Mouse (Mus musculus) ES-Bruce4 (cell line): Measurements from ENCODE around the gene Dgkd.

ENCODE experiments used
- EP300 ChIP-seq: IDR thresholded peaks from 2 replicates; pipeline ENCODE4 v1.6.1; 2011; ENCODE audit warnings: low read depth, low read length; ENCODE audit not compliant: insufficient read depth
- POLR2A ChIP-seq: IDR thresholded peaks from one replicate; pipeline ENCODE4 v1.8.1; 2011; ENCODE audit warnings: low read length; ENCODE audit not compliant: insufficient read depth

DNA sequence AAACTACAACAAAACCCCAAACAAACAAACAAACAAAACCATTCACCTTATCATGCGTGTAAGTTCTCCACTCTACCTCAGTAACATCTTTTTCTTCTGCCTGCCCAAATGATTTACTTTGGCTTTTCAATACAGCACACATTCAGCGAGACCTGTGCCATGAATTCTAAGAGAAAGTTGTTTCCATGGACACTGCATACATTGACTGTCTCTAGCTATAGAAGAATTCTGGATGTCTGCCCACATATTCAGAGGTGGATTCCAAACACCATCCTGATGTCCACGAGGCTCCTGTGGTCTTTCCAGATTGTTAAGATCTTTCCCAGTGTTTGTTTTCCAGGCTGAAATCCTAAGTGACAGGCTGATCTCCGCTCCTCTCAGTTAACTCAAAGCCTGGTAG is 129.2 kb downstream of the Dgkd start:
- TF ChIP-seq POLR2A: no peak
- no peak for TF ChIP-seq EP300
